ENCODE assay signal across 8 mouse cellular contexts in the genomic region with DNA sequence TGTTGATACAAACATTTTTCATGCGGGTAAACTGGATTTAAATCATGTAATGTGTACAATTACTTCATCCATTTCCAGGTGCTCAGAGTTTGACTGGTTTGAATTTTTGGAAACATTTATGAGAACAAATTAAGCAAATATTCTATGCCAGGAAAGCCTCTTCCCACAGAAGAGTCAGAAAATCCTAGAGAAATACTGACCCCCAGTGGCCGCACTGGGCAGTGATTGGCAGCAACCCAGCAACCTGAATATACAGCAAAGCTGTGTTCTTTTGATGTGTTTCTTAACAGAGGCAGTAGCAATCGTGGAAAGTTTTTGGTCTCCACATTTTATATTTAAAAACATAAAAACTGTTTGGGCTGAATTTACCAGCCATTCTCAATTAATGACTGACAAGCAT.
DNase-seq lines count a peak whose midpoint lies in the region; ATAC-seq and TF ChIP-seq lines count a peak whose summit lies in the region.

No protein-coding gene starts in this region.

- no peak overlapping the region for H3K27ac ChIP-seq in testis, adult 2 months (ENCODE audit: control insufficient read depth, insufficient read depth, low read depth, low read length)

- no peaks in the 10 kb centered on the region for H3K4me1 ChIP-seq in testis, adult 2 months (ENCODE audit: control insufficient read depth, insufficient read depth, low read length)

- H3K27me3 ChIP-seq in testis, adult 2 months (ENCODE audit: control insufficient read depth, insufficient read depth, low read length): no peaks in the 10 kb centered on the region

- peak; percentile 46; the same call in 1 of the 2 replicates for TF ChIP-seq CTCF in testis, adult 2 months (IDR thresholded peaks at IDR 0.05; ENCODE audit: control insufficient read depth, insufficient read depth, insufficient replicate concordance, low read depth, low read length)

- H3K4me3 ChIP-seq in testis, adult 2 months (ENCODE audit: control insufficient read depth, low read depth, low read length): no peak overlapping the region

- peaks cover 2% of the 10 kb centered on the region for H3K36me3 ChIP-seq in testis, adult 2 months (ENCODE audit: control insufficient read depth, insufficient read depth, low read length)

- TF ChIP-seq POLR2A in testis, adult 2 months (IDR thresholded peaks at IDR 0.05; ENCODE audit: control insufficient read depth, low read depth, low read length): no peak

- DNase-seq in testis, postnatal 14 days (ENCODE audit: low spot score): no peak
- peak; percentile 32 for DNase-seq in brain, embryonic 18.5 days (ENCODE audit: low read depth, low spot score)
- DNase-seq in forelimb bud, embryonic 11.5 days (ENCODE audit: low read depth, low spot score): peak; percentile 62
- DNase-seq in kidney, postnatal 36 days: peak; percentile 50 to 83
- peak; percentile 27 to 47 for DNase-seq in lung, adult 18-20 months
- peak; percentile 38 for DNase-seq in skeletal muscle tissue, adult 2 months (ENCODE audit: low read depth, low spot score)

- ATAC-seq in activated CD4-positive, CD25-positive, alpha-beta regulatory T cell, adult 4 months: no peak
